Mouse (Mus musculus): ENCODE results near the gene Crebl2. TPM values are rescaled to one million over a fixed set of nuclear protein-coding genes. Genes with fewer than 3 reads are reported as not detected.

Gene Crebl2
- polyA plus RNA-seq, 2 experiments, result 3.0 to 8.1 TPM

- DNase-seq (ENCODE audit: low spot score) (peak; percentile 24), ATAC-seq (ENCODE audit: low FRiP score, low read depth) (peak; percentile 13; the same call in 1 of the 2 replicates)
- H3K4me3 ChIP-seq (replicated peaks; ENCODE audit: low read length), result peak overlapping the region; percentile 72
- no peaks in the 10 kb centered on the region for H3K9me3 ChIP-seq (ENCODE audit: control insufficient read depth, low read length)
- H3K27ac ChIP-seq (replicated peaks; ENCODE audit: low read depth, low read length), result peak overlapping the region; percentile 98
- no peaks in the 10 kb centered on the region for H3K36me3 ChIP-seq (ENCODE audit: control insufficient read depth, insufficient read depth, low read length)
- WGBS, result 1% methylated on average over 24 of the region's 46 CpGs
- H3K4me2 ChIP-seq (replicated peaks; ENCODE audit: low read depth, low read length, severe bottlenecking), result peak overlapping the region; percentile 65
- TF ChIP-seq POLR2A (IDR thresholded peaks at IDR 0.05; ENCODE audit: borderline replicate concordance, extremely low read depth, insufficient read depth, insufficient read length), result no peak
- peaks cover 8% of the 10 kb centered on the region; the same call in 1 of the 2 replicates for H3K4me1 ChIP-seq (ENCODE audit: control insufficient read depth, insufficient read depth, low read length)
- no peaks in the 10 kb centered on the region for H3K27me3 ChIP-seq (ENCODE audit: control insufficient read depth, insufficient read depth, low read length)
- H3K9ac ChIP-seq (ENCODE audit: low read depth, low read length, severe bottlenecking), result peak overlapping the region; percentile 94
These were observed 38.5 kb upstream of the Crebl2 start for GRCm38 (mm10) chr6:134791251-134792118.

- ATAC-seq (ENCODE audit: low FRiP score, low read depth) (peak; percentile 91), DNase-seq (ENCODE audit: low spot score) (peak; percentile 98)
- Histone ChIP-seq H3K9ac (ENCODE audit: low read depth, low read length, severe bottlenecking) (peak within 1 kb of the TSS; percentile 94), H3K4me1 (ENCODE audit: control insufficient read depth, insufficient read depth, low read length) (peaks cover 8% of the 10 kb centered on the region; the same call in 1 of the 2 replicates), H3K9me3 (ENCODE audit: control insufficient read depth, low read length) (no peaks in the 10 kb centered on the region), H3K27me3 (ENCODE audit: control insufficient read depth, insufficient read depth, low read length) (no peaks in the 10 kb centered on the region), H3K4me2 (replicated peaks; ENCODE audit: low read depth, low read length, severe bottlenecking) (peak within 1 kb of the TSS; percentile 65), H3K4me3 (replicated peaks; ENCODE audit: low read length) (peak within 1 kb of the TSS; percentile 72), H3K27ac (replicated peaks; ENCODE audit: low read depth, low read length) (peak within 1 kb of the TSS; percentile 98), H3K36me3 (ENCODE audit: control insufficient read depth, insufficient read depth, low read length) (no peaks in the 10 kb centered on the region)
- WGBS, result under 1% methylated on average over 36 of the region's 108 CpGs
- 0 out of 2 replicates have a peak, but pooled peaks have one; percentile 20 for TF ChIP-seq POLR2A (IDR thresholded peaks at IDR 0.05; ENCODE audit: borderline replicate concordance, extremely low read depth, insufficient read depth, insufficient read length)
These were observed 37.6 kb upstream of the Crebl2 start, which contains the start of gene Dusp16 for GRCm38 (mm10) chr6:134792141-134793045. Gene Dusp16 (minus strand): TSS chr6:134792625.

GRCm38 (mm10) chr6:134793046-134793806 lies 36.7 kb upstream of the Crebl2 start:
- H3K9me3 ChIP-seq (ENCODE audit: control insufficient read depth, low read length), result no peaks in the 10 kb centered on the region
- H3K4me2 ChIP-seq (replicated peaks; ENCODE audit: low read depth, low read length, severe bottlenecking), result peak overlapping the region; percentile 65
- DNase-seq (ENCODE audit: low spot score), result peak; percentile 7
- no peak for ATAC-seq (ENCODE audit: low FRiP score, low read depth)
- H3K36me3 ChIP-seq (ENCODE audit: control insufficient read depth, insufficient read depth, low read length), result no peaks in the 10 kb centered on the region
- WGBS, result 45% methylated on average over 21 of the region's 21 CpGs
- peaks cover 8% of the 10 kb centered on the region; the same call in 1 of the 2 replicates for H3K4me1 ChIP-seq (ENCODE audit: control insufficient read depth, insufficient read depth, low read length)
- TF ChIP-seq POLR2A (IDR thresholded peaks at IDR 0.05; ENCODE audit: borderline replicate concordance, extremely low read depth, insufficient read depth, insufficient read length), result no peak
- H3K27me3 ChIP-seq (ENCODE audit: control insufficient read depth, insufficient read depth, low read length), result no peaks in the 10 kb centered on the region
- peak overlapping the region; percentile 72 for H3K4me3 ChIP-seq (replicated peaks; ENCODE audit: low read length)
- H3K9ac ChIP-seq (ENCODE audit: low read depth, low read length, severe bottlenecking), result peak overlapping the region; percentile 76
- H3K27ac ChIP-seq (replicated peaks; ENCODE audit: low read depth, low read length), result peak overlapping the region; percentile 98

- Histone ChIP-seq H3K4me3 (replicated peaks; ENCODE audit: low read length) (no peak overlapping the region), H3K4me2 (replicated peaks; ENCODE audit: low read depth, low read length, severe bottlenecking) (0 out of 2 replicates have a peak overlapping the region, but pooled peaks have one; percentile 3), H3K9me3 (ENCODE audit: control insufficient read depth, low read length) (no peaks in the 10 kb centered on the region), H3K4me1 (ENCODE audit: control insufficient read depth, insufficient read depth, low read length) (peaks cover 8% of the 10 kb centered on the region; the same call in 1 of the 2 replicates), H3K27ac (replicated peaks; ENCODE audit: low read depth, low read length) (no peak overlapping the region), H3K36me3 (ENCODE audit: control insufficient read depth, insufficient read depth, low read length) (no peaks in the 10 kb centered on the region), H3K27me3 (ENCODE audit: control insufficient read depth, insufficient read depth, low read length) (no peaks in the 10 kb centered on the region), H3K9ac (ENCODE audit: low read depth, low read length, severe bottlenecking) (no peak overlapping the region)
- DNase-seq (ENCODE audit: low spot score) (peak; percentile 76), ATAC-seq (ENCODE audit: low FRiP score, low read depth) (no peak)
- 13% methylated on average over 21 of the region's 21 CpGs for WGBS
- no peak for TF ChIP-seq POLR2A (IDR thresholded peaks at IDR 0.05; ENCODE audit: borderline replicate concordance, extremely low read depth, insufficient read depth, insufficient read length)
These were observed 35.9 kb upstream of the Crebl2 start for GRCm38 (mm10) chr6:134793911-134794520.

Measured in limb, embryonic 14.5 days (tissue).